Mouse (Mus musculus): ENCODE data around the gene Cdnf. TPM values are rescaled to one million over a fixed set of nuclear protein-coding genes. Genes with fewer than 3 reads are reported as not detected.

The Cdnf gene
- polyA plus RNA-seq (2014; fragmentation: Nextera tagmentation; extraction: Ambion mirVana): 0.34 and 0.80 TPM in 2 replicates

DNA sequence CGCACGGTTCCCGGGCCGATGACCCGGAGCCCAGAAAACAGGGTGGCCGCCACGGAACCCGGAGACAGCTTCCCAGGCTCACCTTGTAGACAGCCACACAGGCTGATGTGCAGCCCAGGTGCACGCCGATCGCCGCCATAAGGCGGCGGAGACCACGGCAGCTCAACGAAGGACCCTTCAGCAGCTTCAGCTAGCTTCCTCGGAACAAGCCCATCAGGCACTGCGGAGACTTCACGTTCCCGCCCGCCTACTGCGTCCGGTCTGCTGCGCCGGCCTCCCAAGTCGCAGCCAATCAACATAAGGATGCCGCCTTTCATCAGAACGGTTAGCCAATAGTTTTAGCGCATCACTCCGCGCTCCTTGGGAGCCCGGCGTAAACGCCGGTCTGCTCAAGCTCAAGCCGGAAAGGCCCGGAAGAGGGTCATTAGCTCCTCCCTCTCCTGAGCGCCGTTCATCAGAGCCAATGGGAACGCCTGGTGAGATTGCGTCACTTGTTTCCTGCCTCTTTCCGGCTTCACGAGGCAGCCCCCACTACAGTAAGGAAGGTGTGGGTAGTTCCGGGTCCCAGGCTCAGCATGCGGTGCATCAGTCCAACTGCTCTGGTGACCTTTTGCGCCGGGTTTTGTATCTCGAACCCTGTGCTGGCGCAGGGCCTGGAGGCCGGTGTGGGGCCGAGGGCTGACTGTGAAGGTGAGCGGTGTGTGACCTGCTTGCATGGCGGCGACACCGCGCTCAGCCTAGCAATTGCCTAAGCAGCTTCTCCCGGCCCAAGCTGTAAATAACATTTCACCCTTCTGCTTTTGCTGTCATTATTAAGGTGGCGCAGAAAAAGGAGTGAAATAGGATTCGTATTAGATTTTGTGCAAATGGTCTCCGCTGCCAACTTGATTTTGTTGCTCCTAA lies at the start of gene Cdnf, which contains the start of the genes Gm45902 and Hspa14:
TSS of gene Cdnf (plus strand) at position 479 of the 903 bp plus-strand sequence.
TSS of gene Gm45902 (minus strand) at position 239 of the 903 bp plus-strand sequence.
TSS of gene Hspa14 (minus strand) at position 263 of the 903 bp plus-strand sequence.
- H3K27me3 ChIP-seq (ENCODE audit: control insufficient read depth, insufficient read depth, low read length): no peaks in the 10 kb centered on the region
- under 1% methylated on average over 60 of the region's 60 CpGs for WGBS (ENCODE audit: insufficient replicate concordance)
- peak; percentile 100 for ATAC-seq (replicated peaks; ENCODE audit: insufficient number of reproducible peaks, low FRiP score, low TSS enrichment)
- H3K4me1 ChIP-seq (ENCODE audit: control insufficient read depth, insufficient read depth, low read length): peaks cover 5% of the 10 kb centered on the region
- peak within 1 kb of the TSS; percentile 81 for H3K4me3 ChIP-seq (ENCODE audit: low read depth, low read length)
- H3K27ac ChIP-seq (ENCODE audit: low read depth, low read length): peak within 1 kb of the TSS; percentile 72
- peak within 1 kb of the TSS; percentile 74 for H3K4me2 ChIP-seq
- H3K9me3 ChIP-seq (replicated peaks; ENCODE audit: control insufficient read depth, low read length): no peaks in the 10 kb centered on the region
- peaks cover 2% of the 10 kb centered on the region; the same call in 1 of the 2 replicates for H3K36me3 ChIP-seq (ENCODE audit: control insufficient read depth, insufficient read depth, low read length)
- H3K9ac ChIP-seq (ENCODE audit: low read depth, low read length): peak within 1 kb of the TSS; percentile 88

DNA sequence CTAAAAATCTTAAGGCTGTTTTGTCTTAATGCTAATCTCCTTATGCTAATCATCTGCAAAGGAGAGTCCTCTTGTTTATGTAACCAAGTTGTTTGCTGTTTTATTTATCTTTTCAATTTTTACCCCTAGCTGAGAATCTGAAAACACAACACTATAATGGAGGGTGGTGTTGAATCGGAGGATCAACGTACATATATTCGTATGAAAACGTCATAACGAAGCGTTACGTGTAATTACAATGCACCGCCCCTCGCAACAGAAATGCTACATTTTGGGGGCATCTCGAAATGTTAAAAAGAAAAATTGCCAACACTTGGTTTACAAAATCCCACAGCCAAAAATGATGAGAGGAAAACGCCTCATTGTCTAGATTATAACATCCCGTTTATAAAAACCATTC lies 38.9 kb upstream of the Cdnf start:
- H3K4me3 ChIP-seq (ENCODE audit: low read depth, low read length): peak overlapping the region; percentile 95
- no peaks in the 10 kb centered on the region for H3K36me3 ChIP-seq (ENCODE audit: control insufficient read depth, insufficient read depth, low read length)
- no peaks in the 10 kb centered on the region for H3K9me3 ChIP-seq (replicated peaks; ENCODE audit: control insufficient read depth, low read length)
- peak overlapping the region; percentile 92 for H3K9ac ChIP-seq (ENCODE audit: low read depth, low read length)
- H3K4me1 ChIP-seq (ENCODE audit: control insufficient read depth, insufficient read depth, low read length): peaks cover 6% of the 10 kb centered on the region; the same call in 1 of the 2 replicates
- no peak for ATAC-seq (replicated peaks; ENCODE audit: insufficient number of reproducible peaks, low FRiP score, low TSS enrichment)
- 1% methylated on average over 12 of the region's 12 CpGs for WGBS (ENCODE audit: insufficient replicate concordance)
- H3K27ac ChIP-seq (ENCODE audit: low read depth, low read length): peak overlapping the region; percentile 95
- peak overlapping the region; percentile 69 for H3K4me2 ChIP-seq
- no peaks in the 10 kb centered on the region for H3K27me3 ChIP-seq (ENCODE audit: control insufficient read depth, insufficient read depth, low read length)

DNA sequence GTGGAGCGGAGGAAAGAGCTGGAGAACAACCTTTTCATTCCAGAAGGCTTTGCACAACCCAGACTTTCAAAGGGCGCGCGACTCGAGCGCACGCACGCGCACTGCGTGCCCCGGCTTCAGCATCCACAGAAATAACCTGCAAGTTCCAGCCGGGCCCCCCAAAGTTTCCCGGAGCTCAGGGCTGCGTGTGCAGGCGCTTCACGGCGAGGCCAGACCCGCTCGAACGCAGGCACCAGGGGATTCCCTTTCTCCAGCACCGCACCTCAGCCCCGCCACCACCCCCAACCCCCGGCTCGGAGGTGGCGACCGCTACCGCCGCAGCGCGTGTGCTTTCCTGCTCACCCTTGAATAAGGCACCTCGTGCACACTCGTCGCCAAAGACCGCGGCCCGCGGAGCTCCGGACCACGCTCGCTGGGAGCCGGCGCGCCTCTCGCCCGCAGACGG lies 38.4 kb upstream of the Cdnf start:
- H3K9ac ChIP-seq (ENCODE audit: low read depth, low read length): peak overlapping the region; percentile 92
- peak overlapping the region; percentile 95 for H3K27ac ChIP-seq (ENCODE audit: low read depth, low read length)
- WGBS (ENCODE audit: insufficient replicate concordance): under 1% methylated on average over 46 of the region's 46 CpGs
- H3K36me3 ChIP-seq (ENCODE audit: control insufficient read depth, insufficient read depth, low read length): no peaks in the 10 kb centered on the region
- H3K4me1 ChIP-seq (ENCODE audit: control insufficient read depth, insufficient read depth, low read length): peaks cover 6% of the 10 kb centered on the region; the same call in 1 of the 2 replicates
- peak overlapping the region; percentile 95 for H3K4me3 ChIP-seq (ENCODE audit: low read depth, low read length)
- H3K4me2 ChIP-seq: peak overlapping the region; percentile 69
- H3K9me3 ChIP-seq (replicated peaks; ENCODE audit: control insufficient read depth, low read length): 0 out of 2 replicates have a peak, but pooled peaks cover 2% of the 10 kb centered on the region
- ATAC-seq (replicated peaks; ENCODE audit: insufficient number of reproducible peaks, low FRiP score, low TSS enrichment): peak; percentile 67
- H3K27me3 ChIP-seq (ENCODE audit: control insufficient read depth, insufficient read depth, low read length): no peaks in the 10 kb centered on the region

DNA sequence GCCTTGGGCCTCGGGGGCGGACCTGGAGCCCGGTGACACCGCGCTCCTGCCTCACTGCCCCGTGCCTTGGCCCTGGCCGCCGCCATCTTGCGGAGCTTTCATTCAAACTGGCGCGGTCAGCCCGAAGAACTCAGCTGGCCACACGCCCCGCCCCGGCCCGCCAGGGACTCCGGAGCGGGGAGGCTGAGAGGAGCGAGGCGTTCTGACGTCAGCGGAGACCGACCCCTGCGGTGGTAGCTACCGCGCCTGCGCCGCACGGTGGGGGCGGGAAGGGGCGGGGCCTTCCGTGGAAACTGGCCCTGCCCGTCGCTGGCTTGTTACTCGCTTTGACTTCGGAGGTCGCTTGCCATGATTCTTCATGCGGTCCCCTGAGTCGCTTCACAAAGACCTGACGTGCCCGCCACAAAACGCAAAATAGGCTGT lies 38.0 kb upstream of the Cdnf start, which contains the start of gene Suv39h2:
TSS of gene Suv39h2 (minus strand) at position 171 of the 423 bp plus-strand sequence.
- WGBS (ENCODE audit: insufficient replicate concordance): under 1% methylated on average over 42 of the region's 42 CpGs

DNA sequence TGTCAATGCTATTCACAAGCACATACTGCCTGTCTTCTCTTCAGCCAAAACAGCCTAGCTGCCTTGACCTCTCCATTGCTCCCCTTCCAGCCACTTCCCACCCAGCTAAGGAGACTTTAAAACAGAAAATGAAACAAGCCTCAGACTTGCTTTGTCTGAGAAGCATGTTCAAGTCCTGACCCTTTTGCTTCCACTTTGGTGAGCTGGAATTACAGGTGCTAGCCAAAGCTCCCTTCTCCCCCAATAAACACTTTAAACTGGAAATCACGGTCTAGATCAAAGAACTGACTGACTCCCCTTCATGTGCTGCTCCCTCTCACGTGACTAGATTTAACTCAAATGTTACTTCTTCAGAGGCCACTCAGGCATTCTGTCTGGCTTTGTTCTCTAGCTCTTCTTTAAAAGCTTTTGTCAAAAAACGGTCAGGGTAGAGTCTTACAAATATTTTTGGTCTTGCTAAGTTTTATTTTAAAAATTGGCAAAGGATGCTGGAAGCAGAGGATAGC lies 37.0 kb upstream of the Cdnf start:
- Histone ChIP-seq H3K4me3 (ENCODE audit: low read depth, low read length) (no peak overlapping the region; the same call in 1 of the 2 replicates), H3K27ac (ENCODE audit: low read depth, low read length) (no peak overlapping the region), H3K4me2 (peak overlapping the region; percentile 69), H3K4me1 (ENCODE audit: control insufficient read depth, insufficient read depth, low read length) (peaks cover 6% of the 10 kb centered on the region; the same call in 1 of the 2 replicates), H3K27me3 (ENCODE audit: control insufficient read depth, insufficient read depth, low read length) (no peaks in the 10 kb centered on the region), H3K9ac (ENCODE audit: low read depth, low read length) (no peak overlapping the region), H3K9me3 (replicated peaks; ENCODE audit: control insufficient read depth, low read length) (0 out of 2 replicates have a peak, but pooled peaks cover 2% of the 10 kb centered on the region), H3K36me3 (ENCODE audit: control insufficient read depth, insufficient read depth, low read length) (no peaks in the 10 kb centered on the region)
- WGBS (ENCODE audit: insufficient replicate concordance): 65% methylated on average over 3 of the region's 3 CpGs
- no peak for ATAC-seq (replicated peaks; ENCODE audit: insufficient number of reproducible peaks, low FRiP score, low TSS enrichment)

More for the DNA sequence above, 38.0 kb upstream of the Cdnf start, which contains the start of gene Suv39h2:
- Histone ChIP-seq H3K36me3 (ENCODE audit: control insufficient read depth, insufficient read depth, low read length) (no peaks in the 10 kb centered on the region), H3K4me1 (ENCODE audit: control insufficient read depth, insufficient read depth, low read length) (peaks cover 6% of the 10 kb centered on the region; the same call in 1 of the 2 replicates), H3K27me3 (ENCODE audit: control insufficient read depth, insufficient read depth, low read length) (no peaks in the 10 kb centered on the region), H3K9me3 (replicated peaks; ENCODE audit: control insufficient read depth, low read length) (0 out of 2 replicates have a peak, but pooled peaks cover 2% of the 10 kb centered on the region), H3K27ac (ENCODE audit: low read depth, low read length) (peak within 1 kb of the TSS; percentile 95), H3K4me3 (ENCODE audit: low read depth, low read length) (peak within 1 kb of the TSS; percentile 95), H3K4me2 (peak within 1 kb of the TSS; percentile 69), H3K9ac (ENCODE audit: low read depth, low read length) (peak within 1 kb of the TSS; percentile 92)
- peak; percentile 100 for ATAC-seq (replicated peaks; ENCODE audit: insufficient number of reproducible peaks, low FRiP score, low TSS enrichment)

DNA sequence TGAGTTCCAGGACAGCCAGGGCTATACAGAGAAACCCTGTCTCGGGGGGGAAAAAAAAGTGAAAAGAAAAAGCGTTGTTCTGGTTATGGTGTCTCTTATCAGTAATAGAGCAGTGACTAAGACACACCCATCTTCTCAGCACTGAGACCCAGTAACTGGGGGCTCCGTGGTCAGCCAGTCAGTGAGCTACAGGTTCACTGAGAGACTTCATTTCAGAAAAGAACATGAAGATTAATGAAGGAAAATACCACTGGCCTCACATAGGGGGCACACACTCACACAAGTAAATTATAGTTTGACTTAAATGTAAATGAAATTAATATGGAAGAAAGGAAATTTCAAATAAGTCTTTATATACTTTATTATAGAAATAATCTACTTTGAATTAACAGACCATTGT lies 32.6 kb upstream of the Cdnf start:
- no peak overlapping the region for H3K9ac ChIP-seq (ENCODE audit: low read depth, low read length)
- H3K36me3 ChIP-seq (ENCODE audit: control insufficient read depth, insufficient read depth, low read length): no peaks in the 10 kb centered on the region
- H3K4me3 ChIP-seq (ENCODE audit: low read depth, low read length): no peak overlapping the region
- WGBS (ENCODE audit: insufficient replicate concordance): 70% methylated on average over 3 of the region's 3 CpGs
- no peaks in the 10 kb centered on the region for H3K4me1 ChIP-seq (ENCODE audit: control insufficient read depth, insufficient read depth, low read length)
- 0 out of 2 replicates have a peak, but pooled peaks cover 2% of the 10 kb centered on the region for H3K9me3 ChIP-seq (replicated peaks; ENCODE audit: control insufficient read depth, low read length)
- H3K27me3 ChIP-seq (ENCODE audit: control insufficient read depth, insufficient read depth, low read length): no peaks in the 10 kb centered on the region
- H3K27ac ChIP-seq (ENCODE audit: low read depth, low read length): no peak overlapping the region
- no peak for ATAC-seq (replicated peaks; ENCODE audit: insufficient number of reproducible peaks, low FRiP score, low TSS enrichment)
- H3K4me2 ChIP-seq: no peak overlapping the region

DNA sequence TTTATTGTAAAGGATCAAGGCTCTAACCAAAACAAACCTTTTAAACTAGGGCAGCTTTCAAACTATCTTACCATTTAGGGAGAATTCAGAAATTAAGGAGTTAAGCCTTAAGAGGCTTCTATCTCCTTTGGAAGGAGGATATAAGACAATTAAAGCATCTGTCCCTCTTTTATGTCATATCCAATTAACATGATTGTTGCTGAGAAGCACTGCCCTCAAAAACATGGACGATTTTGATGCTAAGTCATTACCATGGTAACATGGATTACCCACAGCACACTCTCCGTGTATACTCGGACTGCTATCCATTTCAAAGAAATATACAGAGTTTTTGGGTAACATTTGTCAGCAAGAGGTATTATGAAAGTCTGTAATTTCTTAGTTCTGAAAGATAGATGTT lies 23.0 kb upstream of the Cdnf start:
- Histone ChIP-seq H3K27ac (ENCODE audit: low read depth, low read length) (no peak overlapping the region), H3K36me3 (ENCODE audit: control insufficient read depth, insufficient read depth, low read length) (peaks cover 32% of the 10 kb centered on the region), H3K9me3 (replicated peaks; ENCODE audit: control insufficient read depth, low read length) (no peaks in the 10 kb centered on the region), H3K4me1 (ENCODE audit: control insufficient read depth, insufficient read depth, low read length) (no peaks in the 10 kb centered on the region), H3K4me3 (ENCODE audit: low read depth, low read length) (no peak overlapping the region), H3K27me3 (ENCODE audit: control insufficient read depth, insufficient read depth, low read length) (no peaks in the 10 kb centered on the region), H3K9ac (ENCODE audit: low read depth, low read length) (no peak overlapping the region), H3K4me2 (no peak overlapping the region)
- no peak for ATAC-seq (replicated peaks; ENCODE audit: insufficient number of reproducible peaks, low FRiP score, low TSS enrichment)
- 89% methylated on average over 3 of the region's 3 CpGs for WGBS (ENCODE audit: insufficient replicate concordance)

DNA sequence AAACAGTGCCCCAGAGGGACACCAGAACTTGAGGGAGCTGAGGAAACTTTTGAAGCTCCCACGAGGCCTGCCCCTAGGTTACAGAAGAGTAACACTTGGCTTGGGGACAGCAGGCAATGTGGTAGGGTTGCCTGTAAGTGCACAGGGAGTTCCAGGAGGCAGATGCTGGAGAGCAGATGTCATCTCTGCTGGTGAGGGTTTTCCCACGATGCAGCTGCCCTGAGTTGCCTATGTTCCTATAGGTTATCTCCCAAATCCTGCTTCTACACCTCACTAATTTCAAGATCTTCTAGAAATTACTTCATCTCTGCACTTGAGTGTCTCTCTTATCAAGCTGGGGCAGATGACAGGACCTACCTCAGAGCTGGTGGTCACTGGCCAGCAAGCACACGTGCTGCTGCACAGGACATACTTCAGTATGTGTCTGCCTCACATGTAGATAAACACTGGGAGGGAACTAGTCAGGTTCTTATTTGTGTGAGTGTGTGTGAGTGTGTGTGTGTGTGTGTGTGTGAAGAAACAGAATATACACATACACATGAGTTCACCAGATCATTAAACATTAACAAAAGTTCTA lies 18.9 kb upstream of the Cdnf start:
- peaks cover 42% of the 10 kb centered on the region for H3K36me3 ChIP-seq (ENCODE audit: control insufficient read depth, insufficient read depth, low read length)
- H3K27me3 ChIP-seq (ENCODE audit: control insufficient read depth, insufficient read depth, low read length): no peaks in the 10 kb centered on the region
- no peaks in the 10 kb centered on the region for H3K4me1 ChIP-seq (ENCODE audit: control insufficient read depth, insufficient read depth, low read length)
- 84% methylated on average over 3 of the region's 3 CpGs for WGBS (ENCODE audit: insufficient replicate concordance)
- no peak overlapping the region for H3K9ac ChIP-seq (ENCODE audit: low read depth, low read length)
- no peak for ATAC-seq (replicated peaks; ENCODE audit: insufficient number of reproducible peaks, low FRiP score, low TSS enrichment)
- H3K9me3 ChIP-seq (replicated peaks; ENCODE audit: control insufficient read depth, low read length): no peaks in the 10 kb centered on the region
- H3K27ac ChIP-seq (ENCODE audit: low read depth, low read length): no peak overlapping the region
- no peak overlapping the region for H3K4me2 ChIP-seq
- no peak overlapping the region for H3K4me3 ChIP-seq (ENCODE audit: low read depth, low read length)

All from heart, embryonic 11.5 days (tissue).